Mouse (Mus musculus) testis, adult 2 months (tissue): ENCODE measurements around the gene Foxp1.

ENCODE experiments used
- CTCF ChIP-seq: fragments of 200-500 bp; IDR thresholded peaks from 2 replicates; pipeline ENCODE4 v1.5.1; 2012; ENCODE audit warnings: low read depth, mild to moderate bottlenecking, inconsistent platforms, low read length, moderate library complexity; ENCODE audit not compliant: control insufficient read depth, insufficient read depth, insufficient replicate concordance
- POLR2A ChIP-seq: fragments of 200-500 bp; IDR thresholded peaks from 2 replicates; pipeline ENCODE4 v1.6.1; 2012; ENCODE audit warnings: low read depth, mild to moderate bottlenecking, inconsistent platforms, low read length, moderate library complexity; ENCODE audit not compliant: control insufficient read depth

DNA sequence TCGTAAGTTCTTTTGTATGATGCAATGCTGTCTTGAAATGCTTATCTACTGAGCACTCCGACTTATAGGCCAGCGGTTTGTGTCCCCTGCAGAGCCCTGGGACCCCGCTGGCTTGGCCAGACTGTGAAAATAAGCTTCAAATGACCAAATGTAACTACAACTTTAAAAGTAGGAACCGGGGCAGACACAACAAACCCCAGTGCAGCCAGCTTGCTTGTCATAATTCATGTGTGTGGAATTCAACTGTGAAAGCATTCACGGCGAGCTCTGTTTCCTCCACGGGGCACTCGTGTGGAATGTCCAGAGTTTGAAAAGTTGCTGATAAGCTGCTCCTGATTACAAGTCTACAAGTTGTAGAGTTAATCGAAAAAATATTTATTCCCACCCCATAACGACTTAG is 71.0 kb downstream of the Foxp1 start:
- TF ChIP-seq CTCF (no peak), POLR2A (no peak)
